10 mouse cellular contexts compared by ENCODE assay signal in genomic region chr7:5288281-5288680, GRCm38 (mm10).
"Had no signal": no experiment of that assay in that cellular context is flagged by ENCODE, and none has a peak within 500 bp of the region (broad histone marks: within the 10 kb centered on the region; RNA-seq: fewer than 3 reads in every experiment).

No protein-coding gene starts in this region.

- DNase-seq: kidney, postnatal 25 days; layer of hippocampus, postnatal 36 days; liver; lung, adult 18-20 months; lung, postnatal 10 days; lung, postnatal 36 days; right cerebral cortex, postnatal 4 days; thymus, adult 2 months; thymus, postnatal 14 days; thymus, postnatal 4 days had no signal
